In genomic region chr1:135283287-135283825, GRCm38 (mm10) we compare ENCODE assay signal across 9 mouse cellular contexts. TPM values are rescaled to one million over a fixed set of nuclear protein-coding genes. Genes with fewer than 3 reads are reported as not detected.
DNase-seq lines count a peak whose midpoint lies in the region; ATAC-seq and TF ChIP-seq lines count a peak whose summit lies in the region.
"Had no signal": no experiment of that assay in that cellular context is flagged by ENCODE, and none has a peak within 500 bp of the region (broad histone marks: within the 10 kb centered on the region; RNA-seq: fewer than 3 reads in every experiment).

No protein-coding gene starts in this region.

- no peaks in the 10 kb centered on the region; the same call in 1 of the 2 replicates for H3K4me1 ChIP-seq in cortical plate, adult 2 months (ENCODE audit: control insufficient read depth, insufficient read depth, low read length)
- peaks cover 10% of the 10 kb centered on the region for H3K4me1 ChIP-seq in stomach, embryonic 16.5 days (ENCODE audit: control insufficient read depth, insufficient read depth, low read length)

- peak overlapping the region; percentile 67 for H3K4me2 ChIP-seq in stomach, embryonic 16.5 days (ENCODE audit: low read depth, low read length)

- H3K79me2 ChIP-seq in C2C12 (ENCODE audit: control insufficient read depth, insufficient read depth): no peaks in the 10 kb centered on the region

- intact Hi-C loops in left cerebral cortex, adult 2 months (cut with DNase I): no loop called here

- H3K36me3 ChIP-seq in C2C12 (ENCODE audit: control insufficient read depth, insufficient read depth): peaks cover 3% of the 10 kb centered on the region
- no peaks in the 10 kb centered on the region; the same call in 1 of the 2 replicates for H3K36me3 ChIP-seq in stomach, embryonic 16.5 days (ENCODE audit: control insufficient read depth, insufficient read depth, low read length)

- no peak for TF ChIP-seq POLR2A in cortical plate, adult 2 months (IDR thresholded peaks at IDR 0.05; ENCODE audit: extremely low read depth, insufficient read depth, low read length)

- H3K79me3 ChIP-seq in C2C12 (ENCODE audit: low read depth): peaks cover 1% of the 10 kb centered on the region

- peak overlapping the region; percentile 98 for H3K9ac ChIP-seq in stomach, embryonic 16.5 days (ENCODE audit: low read length)

- under 1% methylated on average over 48 of the region's 48 CpGs for WGBS in stomach, embryonic 16.5 days

- peak overlapping the region; percentile 92 for H3ac ChIP-seq in C2C12 (ENCODE audit: control insufficient read depth, insufficient read length, low read depth)

- DNase-seq in cerebellum, postnatal 4 days (ENCODE audit: low spot score in 2 of 2): peak; percentile 27 to 60
- no peak for DNase-seq in cerebellum, adult 11 months
- DNase-seq in heart, adult 9 months (ENCODE audit: low spot score in 2 of 2): peak; percentile 30 to 38
- peak; percentile 47 to 58 for DNase-seq in left cerebral cortex, adult 2 months (ENCODE audit: extremely low spot score in 1 of 2, low spot score in 2 of 2)

- 0 out of 2 replicates have a peak, but pooled peaks have one; percentile 21 for ATAC-seq in megakaryocyte-erythroid progenitor cell, adult 5-6 weeks (replicated peaks; ENCODE audit: low FRiP score, low TSS enrichment, poor library complexity, severe bottlenecking)
- ATAC-seq in stomach, embryonic 16.5 days (ENCODE audit: insufficient read depth, low FRiP score): peak; percentile 52

- peak overlapping the region; percentile 52 for H3K4me3 ChIP-seq in C2C12 (ENCODE audit: insufficient read depth, poor library complexity, severe bottlenecking)
- peak overlapping the region; percentile 49 for H3K4me3 ChIP-seq in cortical plate, adult 2 months (ENCODE audit: insufficient read depth, low read length)
- peak overlapping the region; percentile 98 for H3K4me3 ChIP-seq in left cerebral cortex, adult 2 months
- peak overlapping the region; percentile 95 for H3K4me3 ChIP-seq in stomach, embryonic 16.5 days (replicated peaks; ENCODE audit: low read length)

- no peak for TF ChIP-seq CTCF in C2C12 (IDR thresholded peaks at IDR 0.05; ENCODE audit: control insufficient read depth, insufficient read depth, insufficient read length)
- TF ChIP-seq CTCF in cortical plate, adult 2 months (IDR thresholded peaks at IDR 0.05; ENCODE audit: extremely low read depth, insufficient read depth, low read length): no peak
- TF ChIP-seq CTCF in left cerebral cortex, adult 2 months (IDR thresholded peaks at IDR 0.05): no peak

- H3K9me3 ChIP-seq in stomach, embryonic 16.5 days (replicated peaks; ENCODE audit: control insufficient read depth, low read length): no peaks in the 10 kb centered on the region

- H3K27ac ChIP-seq in cortical plate, adult 2 months (ENCODE audit: insufficient read depth, low read length): peak overlapping the region; percentile 93
- H3K27ac ChIP-seq in left cerebral cortex, adult 2 months: peak overlapping the region; percentile 93
- H3K27ac ChIP-seq in stomach, embryonic 16.5 days (ENCODE audit: low read length): peak overlapping the region; percentile 96

- H3K27me3 ChIP-seq in C2C12 (ENCODE audit: control insufficient read depth, insufficient read depth, insufficient read length): no peaks in the 10 kb centered on the region
- H3K27me3 ChIP-seq in stomach, embryonic 16.5 days (ENCODE audit: control insufficient read depth, insufficient read depth, low read length): no peaks in the 10 kb centered on the region

TF ChIP-seq in C2C12, 6 proteins besides CTCF, POLR2A, EP300 and RAD21:
- TF ChIP-seq CEBPB (IDR thresholded peaks at IDR 0.05; ENCODE audit: low read depth) (no peak), FOSL1 (IDR thresholded peaks at IDR 0.05; ENCODE audit: insufficient read depth, low read length, poor library complexity, severe bottlenecking) (no peak), MYOD1 (IDR thresholded peaks at IDR 0.05; ENCODE audit: control insufficient read depth, insufficient read length, low read depth) (no peak), MAX (IDR thresholded peaks at IDR 0.05) (no peak), MYOG (IDR thresholded peaks at IDR 0.05; ENCODE audit: control insufficient read depth, extremely low read depth, insufficient read length) (no peak), USF1 (IDR thresholded peaks at IDR 0.05; ENCODE audit: low read depth) (no peak)

RNA-seq across cellular contexts. Expression of gene Rnpep, which starts 0.5 kb away (rescaled TPM):
- polyA plus RNA-seq in C2C12 (2012; fragmentation: generic; extraction: Trizol): 29.4 TPM
- 47.4 and 53.8 TPM in 2 replicates for polyA plus RNA-seq in cortical plate, adult 2 months (2012; rRNA removed)
- 10 to 100 TPM; 57.1 to 58.0 TPM for total RNA-seq in left cerebral cortex, adult 2 months (2021)
- 29.7 and 53.8 TPM in 2 replicates for total RNA-seq in megakaryocyte-erythroid progenitor cell, adult 5-6 weeks (2014; fragmentation: Nextera tagmentation)
- 19.1 and 22.6 TPM in 2 replicates for total RNA-seq in megakaryocyte-erythroid progenitor cell, adult 5-6 weeks (2017)
- 129 and 131 TPM in 2 replicates for polyA plus RNA-seq in stomach, embryonic 16.5 days (2015; fragmentation: Nextera tagmentation; extraction: Ambion mirVana)

RNA-seq across cellular contexts. Expression of gene Elf3, which starts 25.0 kb away (rescaled TPM):
- not detected for polyA plus RNA-seq in C2C12 (2012; fragmentation: generic; extraction: Trizol)
- 0.11 and 0.21 TPM in 2 replicates for polyA plus RNA-seq in cortical plate, adult 2 months (2012; rRNA removed)
- total RNA-seq in left cerebral cortex, adult 2 months (2021): not detected
- not detected in 2 replicates for total RNA-seq in megakaryocyte-erythroid progenitor cell, adult 5-6 weeks (2014; fragmentation: Nextera tagmentation)
- not detected in 2 replicates for total RNA-seq in megakaryocyte-erythroid progenitor cell, adult 5-6 weeks (2017)
- polyA plus RNA-seq in stomach, embryonic 16.5 days (2015; fragmentation: Nextera tagmentation; extraction: Ambion mirVana): 161 and 211 TPM in 2 replicates
- total RNA-seq: layer of hippocampus, adult 8-10 months had no signal

RNA-seq across cellular contexts. Expression of gene Timm17a, which starts 30.2 kb away (rescaled TPM):
- 218 TPM for polyA plus RNA-seq in C2C12 (2012; fragmentation: generic; extraction: Trizol)
- polyA plus RNA-seq in cortical plate, adult 2 months (2012; rRNA removed): 82.7 and 88.6 TPM in 2 replicates
- total RNA-seq in left cerebral cortex, adult 2 months (2021): 100 to 1,000 TPM; 158 to 181 TPM
- total RNA-seq in megakaryocyte-erythroid progenitor cell, adult 5-6 weeks (2014; fragmentation: Nextera tagmentation): 98.7 and 119 TPM in 2 replicates
- total RNA-seq in megakaryocyte-erythroid progenitor cell, adult 5-6 weeks (2017): 34.5 and 46.8 TPM in 2 replicates
- 194 and 219 TPM in 2 replicates for polyA plus RNA-seq in stomach, embryonic 16.5 days (2015; fragmentation: Nextera tagmentation; extraction: Ambion mirVana)

RNA-seq across cellular contexts. Expression of gene Lmod1, which starts 41.3 kb away (rescaled TPM):
- polyA plus RNA-seq in C2C12 (2012; fragmentation: generic; extraction: Trizol): 1.9 TPM
- polyA plus RNA-seq in cortical plate, adult 2 months (2012; rRNA removed): 0.58 and 0.87 TPM in 2 replicates
- 1 to 10 TPM; 1.0 to 1.1 TPM for total RNA-seq in left cerebral cortex, adult 2 months (2021)
- total RNA-seq in megakaryocyte-erythroid progenitor cell, adult 5-6 weeks (2014; fragmentation: Nextera tagmentation): not detected in 2 replicates
- not detected in 2 replicates for total RNA-seq in megakaryocyte-erythroid progenitor cell, adult 5-6 weeks (2017)
- polyA plus RNA-seq in stomach, embryonic 16.5 days (2015; fragmentation: Nextera tagmentation; extraction: Ambion mirVana): 17.5 and 20.2 TPM in 2 replicates

Comparison
In these comparisons a context has a peak if more than half of its experiments do, and no peak if none do; other contexts are left out.
1. RNA of gene Elf3, which starts 25.0 kb away (polyA plus RNA-seq): 161 to 211 TPM in stomach, embryonic 16.5 days; 0.11 to 0.21 TPM in cortical plate, adult 2 months and not detected in C2C12 (single experiment); every median in the first group is over 100 times any median in the second.
2. Peak in every context shown above with its lines, with median percentiles within 50 percentile points of each other: H3K4me3 ChIP-seq and H3K27ac ChIP-seq.